Mouse (Mus musculus) stomach, postnatal 0 days (tissue): ENCODE measurements at regions not wholly inside any gene's neighbourhood (a gene's known extent, or its start where the extent isn't known, plus 50 kb on each side); places are given as distances from the start of the nearest gene placed in this dataset.
"Not testable (repeated sequence)": the region's sequence is repeated elsewhere in the genome, so short reads cannot be mapped to it uniquely, and the experiment has no call there.

Source experiments
- ATAC-seq: fragments of 200-750 bp; cut with Nextera tagmentation; 2 replicates; pipeline ENCODE4 v1.8.0; 2017; ENCODE audit not compliant: low FRiP score, low TSS enrichment
- DNase-seq: peaks from one replicate; pipeline ENCODE4 v3.0.0-alpha.2; 2016; ENCODE audit warnings: low spot score
- H3K27ac ChIP-seq: fragments of 300-500 bp; sonication (generic); replicated peaks from 2 replicates; pipeline ENCODE4 v1.5.1; 2014; ENCODE audit warnings: mild to moderate bottlenecking, control low read depth
- H3K27me3 ChIP-seq: fragments of 300-500 bp; sonication (generic); 2 replicates; pipeline ENCODE4 v1.6.1; 2014; ENCODE audit warnings: low read length; ENCODE audit not compliant: control insufficient read depth, insufficient read depth
- H3K36me3 ChIP-seq: fragments of 300-500 bp; sonication (generic); 2 replicates; pipeline ENCODE4 v1.6.1; 2014; ENCODE audit warnings: low read length, mixed read lengths; ENCODE audit not compliant: control insufficient read depth, insufficient read depth
- H3K4me1 ChIP-seq: fragments of 300-500 bp; sonication (generic); replicated peaks from 2 replicates; pipeline ENCODE4 v1.6.1; 2014; ENCODE audit warnings: antibody characterized with exemption; ENCODE audit not compliant: control insufficient read depth, insufficient read depth
- H3K4me2 ChIP-seq: fragments of 300-500 bp; sonication (generic); replicated peaks from 2 replicates; pipeline ENCODE4 v1.6.1; 2014; ENCODE audit warnings: low read depth, mild to moderate bottlenecking, control low read depth, moderate library complexity
- H3K4me3 ChIP-seq: fragments of 300-500 bp; sonication (generic); 2 replicates; pipeline ENCODE4 v1.5.1; 2014; ENCODE audit warnings: low read depth, low read length, control low read depth
- H3K9ac ChIP-seq: fragments of 300-500 bp; sonication (generic); 2 replicates; pipeline ENCODE4 v1.6.1; 2014; ENCODE audit warnings: mild to moderate bottlenecking, low read length, control low read depth, mixed read lengths
- H3K9me3 ChIP-seq: fragments of 300-500 bp; sonication (generic); 2 replicates; pipeline ENCODE4 v1.6.1; 2016; ENCODE audit warnings: low read length; ENCODE audit not compliant: control insufficient read depth
- CTCF ChIP-seq: IDR thresholded peaks from 2 replicates; pipeline ENCODE4 v1.5.1; 2016; ENCODE audit warnings: antibody characterized with exemption, low read depth, mild to moderate bottlenecking, moderate library complexity
- EP300 ChIP-seq: optimal IDR thresholded peaks from 2 replicates; pipeline ENCODE3; 2016; ENCODE audit warnings: antibody characterized with exemption
- WGBS: fragments of 180-500 bp; shearing (Covaris S2); extraction: QIAGEN DNeasy Blood & Tissue Kit; methylation state at CpG from one replicate; pipeline ENCODE4 v1.1.7; 2014; 5-methylcytosine and 5-hydroxymethylcytosine counted together

- no peak overlapping the region for H3K27ac ChIP-seq
- no peak overlapping the region for H3K4me2 ChIP-seq
- no peaks in the 10 kb centered on the region for H3K36me3 ChIP-seq
- H3K4me3 ChIP-seq, result no peak overlapping the region
- H3K9me3 ChIP-seq, result no peaks in the 10 kb centered on the region
- ATAC-seq (no peak), DNase-seq (no peak)
- H3K9ac ChIP-seq, result no peak overlapping the region
- H3K27me3 ChIP-seq, result no peaks in the 10 kb centered on the region
- 20% methylated on average over 1 of the region's 1 CpGs for WGBS
- no peaks in the 10 kb centered on the region for H3K4me1 ChIP-seq
- TF ChIP-seq CTCF, result no peak
- TF ChIP-seq EP300, result no peak
Measured at GRCm38 (mm10) chrX:95366995-95367394, 77.7 kb downstream of the Amer1 start.

GRCm38 (mm10) chrX:95365326-95365725 is 79.3 kb downstream of the Amer1 start:
- not testable (repeated sequence) for H3K4me2 ChIP-seq, H3K9me3 ChIP-seq, H3K36me3 ChIP-seq, H3K4me1 ChIP-seq, ATAC-seq, H3K4me3 ChIP-seq, H3K27ac ChIP-seq, H3K27me3 ChIP-seq, H3K9ac ChIP-seq, DNase-seq
- WGBS, result 52% methylated on average over 4 of the region's 4 CpGs

- Histone ChIP-seq H3K27ac (no peak overlapping the region), H3K27me3 (no peaks in the 10 kb centered on the region), H3K9ac (no peak overlapping the region), H3K4me3 (no peak overlapping the region), H3K36me3 (no peaks in the 10 kb centered on the region), H3K4me1 (no peaks in the 10 kb centered on the region), H3K9me3 (no peaks in the 10 kb centered on the region), H3K4me2 (no peak overlapping the region)
- TF ChIP-seq EP300, result no peak
- TF ChIP-seq CTCF, result peak; percentile 73
- ATAC-seq (no peak), DNase-seq (no peak)
- 19% methylated on average over 3 of the region's 3 CpGs for WGBS
Measured at GRCm38 (mm10) chrX:95359053-95359452, 85.6 kb downstream of the Amer1 start.
